Mouse (Mus musculus) liver, postnatal 0 days (tissue): ENCODE data around the gene Cdkn2b.

ENCODE experiments used
- CTCF ChIP-seq: sonication (generic); IDR thresholded peaks from 2 replicates; pipeline ENCODE4 v1.5.1; 2016; ENCODE audit warnings: antibody characterized with exemption, low read depth
- EP300 ChIP-seq: IDR thresholded peaks from 2 replicates; pipeline ENCODE4 v1.6.1; 2016; ENCODE audit warnings: antibody characterized with exemption, low read depth, mild to moderate bottlenecking

DNA sequence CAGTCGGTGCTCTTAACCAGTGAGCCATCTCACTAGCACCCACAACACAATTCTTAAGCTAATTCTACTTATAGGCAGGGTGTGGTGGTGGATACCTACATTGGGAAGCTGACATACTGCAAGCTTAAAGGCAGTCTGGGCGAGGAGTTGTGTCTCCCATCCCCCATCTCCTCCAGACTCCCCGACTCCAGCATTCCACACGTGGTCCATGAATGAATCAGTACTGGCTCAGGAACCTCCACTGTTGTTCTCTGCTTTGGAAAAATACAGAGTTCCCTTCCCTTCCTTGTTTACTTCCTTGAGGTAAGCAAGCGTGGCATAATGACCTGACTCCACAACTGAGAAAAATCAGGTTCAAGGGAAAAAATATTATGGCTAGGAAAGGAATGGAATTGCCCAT lies 38.0 kb upstream of the Cdkn2b start:
- no peak for TF ChIP-seq CTCF
- no peak for TF ChIP-seq EP300
